ENCODE assay signal across 8 mouse cellular contexts in genomic region chr14:8098687-8098995, GRCm38 (mm10). TPM values are rescaled to one million over a fixed set of nuclear protein-coding genes. Genes with fewer than 3 reads are reported as not detected.
A peak's percentile ranks its signal among the peaks of the same experiment; 100 is the strongest.
DNase-seq lines count a peak whose midpoint lies in the region; ATAC-seq and TF ChIP-seq lines count a peak whose summit lies in the region.

No protein-coding gene starts in this region.

- peak overlapping the region; percentile 82 to 90 for H3K4me3 ChIP-seq in heart, embryonic 14.5 days (ENCODE audit: control insufficient read depth in 1 of 2, insufficient read depth in 1 of 2, low read depth in 1 of 2, low read length in 2 of 2)
- H3K4me3 ChIP-seq in G1E (ENCODE audit: low read depth, low read length): peak overlapping the region; percentile 79
- H3K4me3 ChIP-seq in forebrain, embryonic 14.5 days (ENCODE audit: low read depth, low read length): peak overlapping the region; percentile 87
- peak overlapping the region; percentile 62 for H3K4me3 ChIP-seq in macrophage (ENCODE audit: inconsistent target)

- peak overlapping the region; percentile 83 for H3K4me2 ChIP-seq in heart, embryonic 14.5 days (ENCODE audit: low read length)
- peak overlapping the region; percentile 63 for H3K4me2 ChIP-seq in forebrain, embryonic 14.5 days (ENCODE audit: low read length)

- ATAC-seq in heart, embryonic 14.5 days (ENCODE audit: insufficient number of reproducible peaks, insufficient read depth, low FRiP score, low read depth): no peak
- ATAC-seq in G1E (ENCODE audit: extremely low read depth, insufficient number of reproducible peaks, low FRiP score, poor library complexity, severe bottlenecking): no peak
- ATAC-seq in forebrain, embryonic 14.5 days: no peak
- no peak for ATAC-seq in megakaryocyte progenitor cell, adult 5-6 weeks (replicated peaks; ENCODE audit: poor library complexity)

- H3K4me1 ChIP-seq in heart, embryonic 14.5 days (ENCODE audit: control insufficient read depth in 2 of 2, insufficient read depth in 2 of 2, low read length in 2 of 2): peaks cover 4 to 11% of the 10 kb centered on the region in 2 experiments; a peak in 3 of 4 replicates
- peaks cover 25% of the 10 kb centered on the region for H3K4me1 ChIP-seq in G1E (ENCODE audit: insufficient read depth, low read depth, low read length)
- H3K4me1 ChIP-seq in forebrain, embryonic 14.5 days (ENCODE audit: control insufficient read depth, insufficient read depth, low read length): peaks cover 19% of the 10 kb centered on the region

- DNase-seq in heart, adult 11 months: no peak
- DNase-seq in G1E (ENCODE audit: low spot score): no peak
- DNase-seq in forebrain, embryonic 14.5 days (ENCODE audit: low spot score): peak; percentile 58
- DNase-seq in thymus, postnatal 14 days: no peak
- DNase-seq in adrenal gland, postnatal 4 days (ENCODE audit: low spot score in 2 of 2): no peak

- no peak for TF ChIP-seq CTCF in G1E (IDR thresholded peaks at IDR 0.05; ENCODE audit: low read depth, low read length)

- 3% methylated on average over 5 of the region's 5 CpGs for WGBS in heart, embryonic 14.5 days
- under 1% methylated on average over 5 of the region's 5 CpGs for WGBS in forebrain, embryonic 14.5 days
- 2% methylated on average over 5 of the region's 5 CpGs for WGBS in macrophage (ENCODE audit: missing documents)

- peaks cover 52% of the 10 kb centered on the region for H3K79me2 ChIP-seq in macrophage (ENCODE audit: inconsistent target)

- peak overlapping the region in 1 of 2 experiments; percentile 64; a peak in 2 of 4 replicates for H3K27ac ChIP-seq in heart, embryonic 14.5 days (replicated peaks in 1 of 2; ENCODE audit: control insufficient read depth in 1 of 2, insufficient read depth in 1 of 2, low read depth in 2 of 2, low read length in 2 of 2)
- peak overlapping the region; percentile 66 for H3K27ac ChIP-seq in forebrain, embryonic 14.5 days (ENCODE audit: low read depth, low read length)
- peak overlapping the region; percentile 55 for H3K27ac ChIP-seq in macrophage

- H3K27me3 ChIP-seq in heart, embryonic 14.5 days (ENCODE audit: control insufficient read depth, insufficient read depth, low read length): no peaks in the 10 kb centered on the region
- H3K27me3 ChIP-seq in G1E (ENCODE audit: insufficient read depth, low read length): no peaks in the 10 kb centered on the region
- no peaks in the 10 kb centered on the region for H3K27me3 ChIP-seq in forebrain, embryonic 14.5 days (replicated peaks; ENCODE audit: control insufficient read depth, insufficient read depth, low read length)

- no peaks in the 10 kb centered on the region for H3K9me3 ChIP-seq in heart, embryonic 14.5 days (ENCODE audit: control insufficient read depth, low read length)
- H3K9me3 ChIP-seq in G1E (replicated peaks): no peaks in the 10 kb centered on the region
- H3K9me3 ChIP-seq in forebrain, embryonic 14.5 days (replicated peaks; ENCODE audit: control insufficient read depth, low read length): no peaks in the 10 kb centered on the region

- H3K9ac ChIP-seq in heart, embryonic 14.5 days (ENCODE audit: low read length): peak overlapping the region; percentile 92
- H3K9ac ChIP-seq in forebrain, embryonic 14.5 days (ENCODE audit: low read length): peak overlapping the region; percentile 84

- H3K36me3 ChIP-seq in heart, embryonic 14.5 days (ENCODE audit: control insufficient read depth, insufficient read depth, low read length): no peaks in the 10 kb centered on the region
- H3K36me3 ChIP-seq in G1E (replicated peaks) (peaks cover 3% of the 10 kb centered on the region), macrophage (ENCODE audit: inconsistent target) (no peaks in the 10 kb centered on the region)
- H3K36me3 ChIP-seq in forebrain, embryonic 14.5 days (ENCODE audit: control insufficient read depth, insufficient read depth, low read length): 0 out of 2 replicates have a peak, but pooled peaks cover 5% of the 10 kb centered on the region

RNA-seq across cellular contexts. Expression of gene Pxk, which starts 0.6 kb away (rescaled TPM):
- 30.2 and 32.9 TPM in 2 replicates for polyA plus RNA-seq in heart, embryonic 14.5 days (2014; fragmentation: Nextera tagmentation; extraction: Ambion mirVana)
- total RNA-seq in G1E (2014; fragmentation: Nextera tagmentation): 10.9 and 14.0 TPM in 2 replicates
- 5.3 and 6.1 TPM in 2 replicates for total RNA-seq in G1E (2017)
- polyA plus RNA-seq in G1E (2012): 2.1 and 2.7 TPM in 2 replicates
- polyA plus RNA-seq in forebrain, embryonic 14.5 days (2014; fragmentation: Nextera tagmentation; extraction: Ambion mirVana): 42.8 and 48.3 TPM in 2 replicates
- total RNA-seq in macrophage (2018; cell fraction: chromatin; rRNA removed): 10 to 100 TPM; 37.6 to 96.2 (median 71.8) TPM
- 10 to 100 TPM; 27.4 to 57.7 (median 40.3) TPM for total RNA-seq in macrophage (2018; cell fraction: cytosol; rRNA removed)
- 10 to 100 TPM; 28.0 to 76.9 (median 53.0) TPM for total RNA-seq in macrophage (2018; cell fraction: nucleus; rRNA removed)
- 30.9 to 55.5 TPM (median 34.0 TPM) in 3 replicates for polyA plus RNA-seq in macrophage (2018)
- total RNA-seq in megakaryocyte progenitor cell, adult 5-6 weeks (2015): 34.7 and 47.1 TPM in 2 replicates
- total RNA-seq in megakaryocyte progenitor cell, adult 5-6 weeks (2017): 27.2 and 28.7 TPM in 2 replicates
- 10 to 100 TPM; 33.2 to 37.1 TPM for total RNA-seq in adrenal gland, postnatal 4 days (2021)

RNA-seq across cellular contexts. Expression of gene Rpp14, which starts 18.5 kb away (rescaled TPM):
- polyA plus RNA-seq in heart, embryonic 14.5 days (2014; fragmentation: Nextera tagmentation; extraction: Ambion mirVana): 46.5 and 47.0 TPM in 2 replicates
- total RNA-seq in G1E (2014; fragmentation: Nextera tagmentation) (11.2 and 12.0 TPM in 2 replicates), G1E (2017) (52.7 and 62.4 TPM in 2 replicates)
- polyA plus RNA-seq in G1E (2012) (3.0 and 7.1 TPM in 2 replicates), macrophage (2018) (13.0 to 22.4 TPM (median 17.1 TPM) in 3 replicates)
- polyA plus RNA-seq in forebrain, embryonic 14.5 days (2014; fragmentation: Nextera tagmentation; extraction: Ambion mirVana): 58.3 and 65.1 TPM in 2 replicates
- total RNA-seq in macrophage (2018; cell fraction: chromatin; rRNA removed): 10 to 100 TPM in 1 of 26 experiments, 1 to 10 TPM in 22, under 1 TPM in 3; 0.38 to 11.4 (median 3.0) TPM
- 10 to 100 TPM in 23 of 26 experiments, 1 to 10 TPM in 3; 7.6 to 22.7 (median 14.1) TPM for total RNA-seq in macrophage (2018; cell fraction: cytosol; rRNA removed)
- 10 to 100 TPM in 4 of 26 experiments, 1 to 10 TPM in 22; 2.1 to 18.3 (median 5.1) TPM for total RNA-seq in macrophage (2018; cell fraction: nucleus; rRNA removed)
- total RNA-seq in megakaryocyte progenitor cell, adult 5-6 weeks (2015): 49.6 and 57.2 TPM in 2 replicates
- total RNA-seq in megakaryocyte progenitor cell, adult 5-6 weeks (2017): 67.5 and 78.5 TPM in 2 replicates
- 10 to 100 TPM; 25.8 to 37.4 TPM for total RNA-seq in adrenal gland, postnatal 4 days (2021)
